Mouse (Mus musculus): ENCODE measurements around the gene Smpd2. TPM values are rescaled to one million over a fixed set of nuclear protein-coding genes. Genes with fewer than 3 reads are reported as not detected.

Gene Smpd2
- polyA plus RNA-seq, 1 experiment, result 15.4 TPM

DNA sequence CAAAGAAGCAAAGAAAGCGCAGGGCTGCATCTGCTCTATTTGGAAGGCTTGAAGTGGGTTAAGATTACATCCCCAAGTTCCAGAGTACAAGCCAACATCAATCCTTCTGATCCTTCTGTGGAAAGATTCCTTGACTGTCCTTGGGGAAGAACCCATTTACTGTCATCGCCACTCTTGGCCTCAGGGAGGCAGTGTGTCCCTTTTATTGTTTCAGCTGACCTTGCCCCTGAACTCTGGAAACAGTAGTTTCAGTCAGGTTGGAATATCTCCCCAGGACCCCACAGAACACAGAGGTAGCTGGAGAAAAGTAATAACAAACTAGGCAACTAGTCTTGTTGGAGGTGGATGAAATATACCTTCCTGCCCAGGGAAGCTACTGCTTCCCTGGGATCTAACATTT lies 19.0 kb upstream of the Smpd2 start:
- no peak for TF ChIP-seq GATA1 (IDR thresholded peaks at IDR 0.05; ENCODE audit: low read length)

GRCm38 (mm10) chr10:41504996-41505395 lies 14.8 kb upstream of the Smpd2 start:
- TF ChIP-seq GATA1 (IDR thresholded peaks at IDR 0.05; ENCODE audit: low read length), result no peak

GRCm38 (mm10) chr10:41500941-41501340 lies 10.8 kb upstream of the Smpd2 start:
- TF ChIP-seq GATA1 (IDR thresholded peaks at IDR 0.05; ENCODE audit: low read length), result no peak

DNA sequence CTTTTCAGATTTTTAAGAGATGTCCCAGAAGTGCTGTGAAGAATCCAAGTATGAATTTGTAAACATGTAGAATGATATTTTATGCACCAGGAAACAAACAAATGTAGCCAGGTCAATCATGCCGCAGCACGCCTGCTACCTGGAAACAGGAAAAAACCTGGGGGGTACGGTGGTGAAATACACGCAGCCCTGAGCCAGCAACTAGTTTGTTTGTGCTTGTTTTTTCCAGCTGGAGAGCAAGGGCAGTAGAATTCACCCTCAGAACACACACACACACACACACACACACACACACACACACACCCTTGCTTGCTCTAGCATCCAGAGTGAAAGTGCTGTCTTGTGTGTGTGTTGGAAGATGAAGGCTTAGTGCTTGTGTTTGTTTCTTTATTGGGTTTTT lies 942 bp upstream of the Smpd2 start:
- TF ChIP-seq GATA1 (IDR thresholded peaks at IDR 0.05; ENCODE audit: low read length), result no peak

- TF ChIP-seq GATA1 (IDR thresholded peaks at IDR 0.05; ENCODE audit: low read length), result no peak
Observed at GRCm38 (mm10) chr10:41490518-41490873, 327 bp upstream of the Smpd2 start.

DNA sequence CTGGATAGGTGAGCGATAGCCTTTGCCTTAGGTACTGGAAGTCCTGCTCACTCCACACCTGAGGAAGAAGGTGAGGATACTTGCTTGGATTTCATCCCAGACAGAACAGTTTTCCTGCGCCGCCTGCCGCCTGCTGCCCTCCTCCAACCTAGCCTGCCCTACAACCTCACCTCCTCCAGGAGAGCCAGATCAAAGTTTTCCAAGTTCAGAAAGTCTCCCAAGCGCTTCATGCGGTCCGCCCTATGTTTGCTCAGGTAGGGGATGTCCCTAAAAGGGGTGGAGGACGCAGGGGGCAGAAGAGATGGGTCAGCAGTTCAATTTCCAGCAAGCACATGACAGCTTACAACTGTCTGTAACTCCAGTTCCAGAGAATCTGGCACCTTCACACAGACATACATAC lies 875 bp downstream of the Smpd2 start:
- no peak for TF ChIP-seq GATA1 (IDR thresholded peaks at IDR 0.05; ENCODE audit: low read length)

GRCm38 (mm10) chr10:41488877-41489276 lies 1.3 kb downstream of the Smpd2 start:
- no peak for TF ChIP-seq GATA1 (IDR thresholded peaks at IDR 0.05; ENCODE audit: low read length)

- TF ChIP-seq GATA1 (IDR thresholded peaks at IDR 0.05; ENCODE audit: low read length), result no peak
Observed at GRCm38 (mm10) chr10:41486506-41487170, 3.5 kb downstream of the Smpd2 start.

DNA sequence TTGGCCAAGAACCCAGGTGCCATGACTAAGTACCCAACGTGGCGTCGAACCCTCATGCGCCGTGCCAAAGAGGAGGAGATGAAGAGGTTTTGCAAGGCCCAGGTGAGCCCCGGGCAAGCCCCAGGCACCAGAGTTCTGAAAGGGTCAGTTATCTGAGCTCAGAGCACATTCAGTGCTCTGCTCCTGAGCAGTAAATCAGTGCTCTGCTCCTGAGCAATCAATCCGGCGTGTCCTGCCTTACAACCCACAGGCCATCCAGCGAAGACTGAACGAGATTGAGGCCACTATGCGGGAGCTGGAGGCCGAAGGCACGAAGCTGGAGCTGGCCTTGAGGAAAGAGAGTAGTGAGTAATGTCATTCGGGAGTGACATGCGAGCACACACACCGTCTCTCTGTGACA lies 4.4 kb downstream of the Smpd2 start:
- no peak for TF ChIP-seq GATA1 (IDR thresholded peaks at IDR 0.05; ENCODE audit: low read length)

GRCm38 (mm10) chr10:41482446-41482845 lies 7.7 kb downstream of the Smpd2 start:
- no peak for TF ChIP-seq GATA1 (IDR thresholded peaks at IDR 0.05; ENCODE audit: low read length)

DNA sequence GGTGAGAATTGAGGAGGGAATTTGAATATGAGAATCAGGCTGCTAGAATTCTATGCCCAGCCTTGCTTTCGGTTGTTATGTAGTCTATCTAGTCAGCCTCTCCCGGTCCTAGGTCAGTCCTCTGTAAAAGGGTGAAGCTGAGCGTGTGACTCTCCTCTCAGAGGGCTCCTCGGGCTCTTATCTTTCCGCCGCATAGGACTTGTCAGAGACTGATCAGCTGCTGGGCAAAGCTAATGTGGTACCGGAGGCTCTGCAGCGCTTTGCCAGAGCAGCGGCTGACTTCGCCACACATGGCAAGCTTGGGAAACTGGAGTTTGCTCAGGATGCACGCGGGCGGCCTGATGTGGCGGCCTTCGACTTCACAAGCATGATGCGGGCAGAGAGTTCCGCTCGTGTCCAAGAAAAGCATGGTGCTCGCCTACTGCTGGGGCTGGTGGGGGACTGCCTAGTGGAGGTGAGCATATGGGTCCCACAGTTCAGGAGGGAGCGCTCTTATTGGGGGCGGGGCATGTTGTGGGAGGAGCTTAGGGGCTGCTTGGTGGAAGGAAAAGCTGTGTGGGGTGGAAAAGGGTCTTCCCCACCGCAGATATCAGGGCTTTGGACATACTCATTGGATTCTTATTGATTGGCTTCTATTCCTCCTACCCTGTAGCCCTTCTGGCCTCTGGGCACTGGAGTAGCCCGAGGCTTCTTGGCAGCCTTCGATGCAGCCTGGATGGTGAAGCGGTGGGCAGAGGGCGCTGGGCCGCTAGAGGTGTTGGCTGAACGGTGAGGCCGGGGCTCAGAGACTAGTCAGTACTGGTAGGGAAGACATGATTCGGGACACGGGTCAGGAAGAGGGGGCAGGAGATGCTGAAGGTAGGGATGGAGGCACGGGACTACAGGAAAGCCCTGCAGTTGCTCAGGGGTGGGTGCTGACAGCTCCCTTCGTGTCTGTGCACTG lies 9.0 kb downstream of the Smpd2 start:
- TF ChIP-seq GATA1 (IDR thresholded peaks at IDR 0.05; ENCODE audit: low read length), result no peak

GRCm38 (mm10) chr10:41479961-41480360 lies 10.2 kb downstream of the Smpd2 start:
- TF ChIP-seq GATA1 (IDR thresholded peaks at IDR 0.05; ENCODE audit: low read length), result no peak

DNA sequence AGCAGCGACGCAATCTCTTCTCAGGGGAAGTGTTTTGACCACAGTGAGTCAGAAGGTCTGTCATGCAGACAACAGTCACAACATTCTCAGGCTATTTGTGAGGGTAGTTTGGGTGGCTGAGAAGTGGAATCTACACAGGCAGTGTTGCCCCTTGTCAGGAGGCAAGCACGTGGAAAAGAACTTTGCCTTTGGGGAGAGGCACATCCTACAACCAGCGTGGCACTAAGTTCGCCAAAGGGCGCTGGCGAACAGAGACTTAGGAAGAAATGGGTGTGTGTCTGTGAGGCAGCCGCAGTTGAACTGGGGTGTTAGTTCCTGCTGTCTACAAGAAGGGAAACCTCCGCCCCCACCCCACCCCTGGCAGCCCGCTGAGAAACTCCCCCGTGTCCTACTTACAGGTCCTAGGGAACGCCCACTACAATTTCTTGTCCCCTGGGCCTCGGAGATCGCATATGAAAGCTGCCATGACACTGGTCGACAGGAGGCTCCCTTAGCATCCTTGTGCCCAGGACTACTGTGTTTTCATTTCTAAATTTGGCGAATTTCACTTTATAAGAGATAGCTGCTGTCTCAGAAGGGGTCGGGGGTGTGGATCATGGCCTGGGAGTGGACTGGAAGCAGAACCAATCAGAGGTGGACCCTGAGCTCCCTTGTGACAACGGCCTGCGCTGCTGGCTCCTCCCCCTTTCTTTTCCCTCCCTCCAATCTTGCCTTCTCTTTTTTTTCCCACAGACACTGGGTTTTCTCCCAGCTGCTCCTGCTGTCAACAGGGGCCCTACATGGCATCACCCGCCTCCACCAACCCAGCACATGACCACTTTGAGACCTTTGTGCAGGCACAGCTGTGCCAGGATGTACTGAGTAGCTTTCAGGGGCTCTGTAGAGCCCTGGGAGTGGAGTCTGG lies 12.6 kb downstream of the Smpd2 start:
- TF ChIP-seq GATA1 (IDR thresholded peaks at IDR 0.05; ENCODE audit: low read length), result no peak

DNA sequence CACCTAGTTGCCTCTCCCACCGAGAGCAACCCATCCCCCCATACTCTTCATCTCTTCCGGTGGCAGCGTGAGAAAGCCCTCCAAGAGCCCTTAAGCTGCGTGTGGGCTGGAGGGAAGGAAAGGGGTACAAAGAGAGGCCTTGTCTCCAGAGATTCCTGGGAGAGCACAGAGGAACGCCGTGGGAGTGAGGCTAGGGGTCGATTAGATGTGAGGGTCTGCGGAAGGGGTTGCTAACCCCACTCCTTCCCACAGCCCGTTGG lies 13.2 kb downstream of the Smpd2 start:
- no peak for TF ChIP-seq GATA1 (IDR thresholded peaks at IDR 0.05; ENCODE audit: low read length)

DNA sequence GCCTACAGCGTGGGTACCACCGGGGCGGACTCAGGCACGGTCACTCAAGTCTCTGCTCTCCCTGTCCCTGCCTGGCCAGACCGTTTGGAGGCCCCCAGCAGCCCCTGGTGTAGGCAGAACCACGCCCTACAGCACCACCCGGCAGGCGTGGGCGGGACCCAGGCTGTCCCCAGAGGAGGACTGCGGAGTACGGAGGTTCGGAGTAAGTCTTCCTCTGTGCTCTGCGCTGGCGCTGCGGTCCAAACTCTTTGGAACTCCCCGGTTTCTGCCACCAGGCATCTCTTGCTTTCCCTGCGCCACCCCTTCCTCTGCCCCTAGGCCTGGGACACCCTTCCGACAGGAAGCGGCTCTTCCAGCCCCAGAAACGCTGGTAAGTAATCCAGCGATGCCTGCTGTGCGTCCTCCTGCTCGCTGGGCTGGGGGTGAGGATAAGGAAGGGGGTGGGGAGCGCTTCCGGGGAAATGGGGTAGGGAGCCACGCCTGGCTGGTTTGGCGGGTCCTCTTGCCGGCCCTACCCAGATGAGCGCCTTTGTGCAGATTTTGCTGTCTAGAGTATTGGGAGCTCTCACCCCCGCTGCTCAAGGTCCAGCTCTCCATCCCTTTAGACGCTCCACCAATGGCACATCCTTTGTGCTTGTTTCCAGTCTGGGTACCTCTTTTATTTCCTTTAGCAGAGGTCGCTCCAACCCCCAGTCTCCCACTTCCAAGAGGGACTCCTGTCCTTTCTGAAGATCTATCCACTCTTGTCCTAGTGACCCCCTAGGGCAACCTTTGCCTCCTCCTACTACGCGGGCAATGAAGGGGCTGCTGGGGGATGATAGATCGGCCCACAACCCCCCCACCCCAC lies 13.8 kb downstream of the Smpd2 start, which contains the start of gene Mical1:
TSS of gene Mical1 (plus strand) at position 144 of the 847 bp plus-strand sequence.
- no peak for TF ChIP-seq GATA1 (IDR thresholded peaks at IDR 0.05; ENCODE audit: low read length)
